Mouse (Mus musculus) B cell, adult 67 days (primary cell): ENCODE data around the gene AC124108.1. TPM values are rescaled to one million over a fixed set of nuclear protein-coding genes. Genes with fewer than 3 reads are reported as not detected.

ENCODE experiments used
- total RNA-seq, 2 experiments: library from RNA; stranded (reverse); gene quantifications; 4 replicates each; pipeline ENCODE4 v1.2.4; 2023

The AC124108.1 gene
- not detected for total RNA-seq

DNA sequence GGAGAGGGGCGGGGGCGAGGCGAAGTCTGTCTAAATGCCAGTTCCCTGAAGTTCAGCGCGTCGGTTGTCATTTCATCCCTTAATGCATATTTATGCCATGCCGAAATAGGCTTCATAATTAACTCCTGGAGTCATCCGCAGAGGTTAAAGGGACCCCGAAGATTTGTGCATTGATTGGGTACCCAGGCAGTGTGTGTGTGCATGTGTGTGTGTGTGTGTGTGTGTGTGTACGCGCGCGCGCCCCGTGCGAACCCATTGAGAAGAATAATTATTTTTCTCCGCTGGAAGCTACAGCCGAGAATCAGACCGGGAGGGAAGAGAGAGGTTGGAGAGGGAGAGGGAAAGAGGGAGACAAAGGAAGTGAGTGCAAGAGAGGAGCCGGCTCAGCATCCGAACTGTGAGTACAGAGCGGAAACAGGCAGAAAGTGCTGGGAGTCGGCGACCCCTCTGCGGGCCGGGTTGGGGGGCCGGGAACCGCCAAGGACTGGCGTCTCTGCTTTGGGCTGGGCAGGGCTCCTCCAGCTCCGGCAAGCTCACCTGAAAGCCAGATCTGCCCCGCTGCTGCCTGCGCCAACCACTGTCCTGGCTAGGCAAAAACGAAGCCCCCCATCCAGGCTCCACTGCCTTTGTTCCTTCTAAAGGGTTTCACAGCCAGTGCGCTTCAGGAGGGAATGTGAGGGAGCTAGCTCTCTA, at the start of gene AC124108.1, which contains the start of gene Lemd1:
Gene AC124108.1, plus strand, starts transcription at position 365 of the 693 bp plus-strand sequence.
Gene Lemd1, plus strand, starts transcription at position 339 of the 693 bp plus-strand sequence.

DNA sequence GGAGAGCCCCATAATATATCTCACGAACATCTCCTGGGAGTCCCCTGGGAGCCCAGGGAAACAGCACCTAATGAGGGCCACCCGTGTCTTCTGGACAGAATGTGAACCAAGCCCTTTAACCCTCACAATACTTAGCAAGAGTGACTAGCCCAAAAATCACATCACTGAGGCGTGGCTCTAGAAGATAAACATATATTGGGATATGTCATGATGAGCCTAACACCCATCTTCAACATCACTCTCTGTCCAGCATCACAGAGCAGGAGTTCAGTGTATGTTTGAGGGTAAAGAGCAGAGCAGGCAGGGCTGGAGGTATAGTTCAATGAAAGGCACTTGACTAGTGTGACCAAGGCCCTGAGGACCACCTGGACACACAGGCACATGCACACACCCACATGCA, 38.4 kb downstream of the AC124108.1 start, which contains the start of gene Gm10188:
Gene Gm10188, minus strand, starts transcription at position 101 of the 400 bp plus-strand sequence.

Other genes starting within 250 kb of the AC124108.1 start
- 1 to 10 TPM in 1 of 2 experiments, under 1 TPM in 1; 0.92 to 1.0 TPM for gene Slc45a3, start 228.5 kb upstream of the AC124108.1 start, total RNA-seq
- 100 to 1,000 TPM; 330 to 333 TPM for gene Elk4, start 183.8 kb upstream of the AC124108.1 start, total RNA-seq
- under 1 TPM in 1 of 2 experiments, not detected in 1; 0.17 TPM for gene Mfsd4a, start 123.4 kb upstream of the AC124108.1 start, total RNA-seq
- gene Cdk18, start 51.8 kb upstream of the AC124108.1 start, total RNA-seq, result under 1 TPM in 1 of 2 experiments, not detected in 1; 0.44 TPM
- not detected for gene Lemd1, start within 50 bp of the AC124108.1 start, total RNA-seq
- gene Gm10188, start 38.3 kb downstream of the AC124108.1 start, total RNA-seq, result not detected
- gene Klhdc8a, start 107.2 kb downstream of the AC124108.1 start, total RNA-seq, result under 1 TPM in 1 of 2 experiments, not detected in 1; 0.12 TPM
- 100 to 1,000 TPM; 128 to 132 TPM for gene Nuak2, start 124.7 kb downstream of the AC124108.1 start, total RNA-seq
- under 1 TPM; 0.55 to 0.59 TPM for gene Tmcc2, start 199.8 kb downstream of the AC124108.1 start, total RNA-seq
- gene Dstyk, start 226.1 kb downstream of the AC124108.1 start, total RNA-seq, result 10 to 100 TPM; 27.6 to 31.5 TPM